Mouse (Mus musculus): ENCODE results near the gene Enox2. TPM values are rescaled to one million over a fixed set of nuclear protein-coding genes. Genes with fewer than 3 reads are reported as not detected.

The Enox2 gene
- polyA plus RNA-seq (2012; fragmentation: generic; extraction: Trizol), result 1.7 TPM
- long read RNA-seq, experiment 1, partial matches to known transcripts, result 1 of 5 reads
- long read RNA-seq, experiment 1, other reads (novel, unspliced or antisense), result 2 of 5 reads
- long read RNA-seq, experiment 2, partial matches to known transcripts, result 3 of 14 reads
- long read RNA-seq, experiment 2, other reads (novel, unspliced or antisense), result 9 of 14 reads

- Histone ChIP-seq H3K79me3 (ENCODE audit: low read depth) (no peaks in the 10 kb centered on the region), H3K36me3 (ENCODE audit: control insufficient read depth, insufficient read depth) (no peaks in the 10 kb centered on the region), H3K27me3 (ENCODE audit: control insufficient read depth, insufficient read depth, insufficient read length) (no peaks in the 10 kb centered on the region), H3K4me3 (ENCODE audit: insufficient read depth, poor library complexity, severe bottlenecking) (peak within 1 kb of the TSS; percentile 37), H3K79me2 (ENCODE audit: control insufficient read depth, insufficient read depth) (no peaks in the 10 kb centered on the region), H3ac (ENCODE audit: control insufficient read depth, insufficient read length, low read depth) (peak within 1 kb of the TSS; percentile 42)
- TF ChIP-seq USF1 (IDR thresholded peaks at IDR 0.05; ENCODE audit: low read depth), result peak; percentile 78
- TF ChIP-seq CEBPB (IDR thresholded peaks at IDR 0.05; ENCODE audit: low read depth), result no peak
These were observed at the start of gene Enox2 for GRCm38 (mm10) chrX:49287700-49288563. Enox2 (minus strand) TSS chrX:49288259.

GRCm38 (mm10) chrX:49309496-49309895, 21.4 kb upstream of the Enox2 start:
- H3K4me3 ChIP-seq (ENCODE audit: insufficient read depth, poor library complexity, severe bottlenecking), result no peak overlapping the region
- H3K27me3 ChIP-seq (ENCODE audit: control insufficient read depth, insufficient read depth, insufficient read length), result no peaks in the 10 kb centered on the region
- no peaks in the 10 kb centered on the region for H3K79me3 ChIP-seq (ENCODE audit: low read depth)
- H3ac ChIP-seq (ENCODE audit: control insufficient read depth, insufficient read length, low read depth), result no peak overlapping the region
- TF ChIP-seq CEBPB (IDR thresholded peaks at IDR 0.05; ENCODE audit: low read depth) (no peak), MAX (IDR thresholded peaks at IDR 0.05) (no peak), FOSL1 (IDR thresholded peaks at IDR 0.05; ENCODE audit: insufficient read depth, low read length, poor library complexity, severe bottlenecking) (no peak), MYOG (IDR thresholded peaks at IDR 0.05; ENCODE audit: control insufficient read depth, extremely low read depth, insufficient read length) (no peak), MYOD1 (IDR thresholded peaks at IDR 0.05; ENCODE audit: control insufficient read depth, insufficient read length, low read depth) (no peak), CTCF (IDR thresholded peaks at IDR 0.05; ENCODE audit: control insufficient read depth, insufficient read depth, insufficient read length) (no peak), USF1 (IDR thresholded peaks at IDR 0.05; ENCODE audit: low read depth) (no peak)
- H3K79me2 ChIP-seq (ENCODE audit: control insufficient read depth, insufficient read depth), result no peaks in the 10 kb centered on the region
- H3K36me3 ChIP-seq (ENCODE audit: control insufficient read depth, insufficient read depth), result no peaks in the 10 kb centered on the region

- Histone ChIP-seq H3ac (ENCODE audit: control insufficient read depth, insufficient read length, low read depth) (no peak overlapping the region), H3K4me3 (ENCODE audit: insufficient read depth, poor library complexity, severe bottlenecking) (no peak overlapping the region), H3K36me3 (ENCODE audit: control insufficient read depth, insufficient read depth) (no peaks in the 10 kb centered on the region), H3K27me3 (ENCODE audit: control insufficient read depth, insufficient read depth, insufficient read length) (no peaks in the 10 kb centered on the region), H3K79me2 (ENCODE audit: control insufficient read depth, insufficient read depth) (no peaks in the 10 kb centered on the region), H3K79me3 (ENCODE audit: low read depth) (no peaks in the 10 kb centered on the region)
- TF ChIP-seq MYOG (IDR thresholded peaks at IDR 0.05; ENCODE audit: control insufficient read depth, extremely low read depth, insufficient read length) (no peak), CEBPB (IDR thresholded peaks at IDR 0.05; ENCODE audit: low read depth) (no peak), USF1 (IDR thresholded peaks at IDR 0.05; ENCODE audit: low read depth) (no peak), FOSL1 (IDR thresholded peaks at IDR 0.05; ENCODE audit: insufficient read depth, low read length, poor library complexity, severe bottlenecking) (no peak), CTCF (IDR thresholded peaks at IDR 0.05; ENCODE audit: control insufficient read depth, insufficient read depth, insufficient read length) (no peak), MAX (IDR thresholded peaks at IDR 0.05) (no peak), MYOD1 (IDR thresholded peaks at IDR 0.05; ENCODE audit: control insufficient read depth, insufficient read length, low read depth) (no peak)
These were observed 18.6 kb upstream of the Enox2 start for GRCm38 (mm10) chrX:49306659-49307058.

GRCm38 (mm10) chrX:49279918-49280586, 8.0 kb downstream of the Enox2 start:
- TF ChIP-seq MYOG (IDR thresholded peaks at IDR 0.05; ENCODE audit: control insufficient read depth, extremely low read depth, insufficient read length) (no peak), FOSL1 (IDR thresholded peaks at IDR 0.05; ENCODE audit: insufficient read depth, low read length, poor library complexity, severe bottlenecking) (no peak), MAX (IDR thresholded peaks at IDR 0.05) (no peak), MYOD1 (IDR thresholded peaks at IDR 0.05; ENCODE audit: control insufficient read depth, insufficient read length, low read depth) (no peak), CEBPB (IDR thresholded peaks at IDR 0.05; ENCODE audit: low read depth) (no peak), USF1 (IDR thresholded peaks at IDR 0.05; ENCODE audit: low read depth) (no peak), CTCF (IDR thresholded peaks at IDR 0.05; ENCODE audit: control insufficient read depth, insufficient read depth, insufficient read length) (no peak)
- Histone ChIP-seq H3K27me3 (ENCODE audit: control insufficient read depth, insufficient read depth, insufficient read length) (no peaks in the 10 kb centered on the region), H3ac (ENCODE audit: control insufficient read depth, insufficient read length, low read depth) (no peak overlapping the region), H3K36me3 (ENCODE audit: control insufficient read depth, insufficient read depth) (no peaks in the 10 kb centered on the region), H3K79me2 (ENCODE audit: control insufficient read depth, insufficient read depth) (no peaks in the 10 kb centered on the region), H3K79me3 (ENCODE audit: low read depth) (no peaks in the 10 kb centered on the region), H3K4me3 (ENCODE audit: insufficient read depth, poor library complexity, severe bottlenecking) (no peak overlapping the region)

GRCm38 (mm10) chrX:49273487-49274042, 14.5 kb downstream of the Enox2 start:
- Histone ChIP-seq H3K79me3 (ENCODE audit: low read depth) (no peaks in the 10 kb centered on the region), H3K79me2 (ENCODE audit: control insufficient read depth, insufficient read depth) (no peaks in the 10 kb centered on the region), H3K4me3 (ENCODE audit: insufficient read depth, poor library complexity, severe bottlenecking) (no peak overlapping the region), H3K36me3 (ENCODE audit: control insufficient read depth, insufficient read depth) (no peaks in the 10 kb centered on the region), H3K27me3 (ENCODE audit: control insufficient read depth, insufficient read depth, insufficient read length) (no peaks in the 10 kb centered on the region), H3ac (ENCODE audit: control insufficient read depth, insufficient read length, low read depth) (no peak overlapping the region)
- TF ChIP-seq MAX (IDR thresholded peaks at IDR 0.05), result no peak
- TF ChIP-seq FOSL1 (IDR thresholded peaks at IDR 0.05; ENCODE audit: insufficient read depth, low read length, poor library complexity, severe bottlenecking), result no peak
- TF ChIP-seq MYOD1 (IDR thresholded peaks at IDR 0.05; ENCODE audit: control insufficient read depth, insufficient read length, low read depth), result no peak
- TF ChIP-seq USF1 (IDR thresholded peaks at IDR 0.05; ENCODE audit: low read depth), result no peak
- TF ChIP-seq CTCF (IDR thresholded peaks at IDR 0.05; ENCODE audit: control insufficient read depth, insufficient read depth, insufficient read length), result no peak
- no peak for TF ChIP-seq MYOG (IDR thresholded peaks at IDR 0.05; ENCODE audit: control insufficient read depth, extremely low read depth, insufficient read length)
- TF ChIP-seq CEBPB (IDR thresholded peaks at IDR 0.05; ENCODE audit: low read depth), result no peak

Measured in C2C12 (cell line).